29 mouse cellular contexts compared by ENCODE assay signal in genomic region chr16:43482738-43483137, GRCm38 (mm10).
"Had no signal": no experiment of that assay in that cellular context is flagged by ENCODE, and none has a peak within 500 bp of the region (broad histone marks: within the 10 kb centered on the region; RNA-seq: fewer than 3 reads in every experiment).

No protein-coding gene starts in this region.

- H3K27ac ChIP-seq: heart, embryonic 10.5 days; heart, embryonic 13.5 days; heart, embryonic 15.5 days; hindbrain, embryonic 10.5 days; hindbrain, embryonic 12.5 days; hindbrain, embryonic 13.5 days; hindbrain, embryonic 14.5 days; hindbrain, embryonic 15.5 days; hindbrain, postnatal 0 days; intestine, embryonic 15.5 days; kidney, embryonic 15.5 days; kidney, postnatal 0 days; left cerebral cortex, adult 2 months had no signal

- H3K4me2 ChIP-seq: heart, embryonic 11.5 days; heart, embryonic 12.5 days; heart, embryonic 13.5 days; heart, embryonic 15.5 days; hindbrain, embryonic 12.5 days; hindbrain, embryonic 13.5 days; hindbrain, embryonic 14.5 days; hindbrain, embryonic 15.5 days; intestine, embryonic 15.5 days; kidney, embryonic 15.5 days had no signal

- H3K36me3 ChIP-seq: heart, embryonic 10.5 days; heart, embryonic 12.5 days; heart, embryonic 13.5 days; heart, embryonic 15.5 days; hindbrain, embryonic 10.5 days; hindbrain, embryonic 12.5 days; hindbrain, embryonic 13.5 days; hindbrain, embryonic 15.5 days; intestine, embryonic 15.5 days; kidney, embryonic 15.5 days had no signal

- H3K4me1 ChIP-seq: heart, embryonic 10.5 days; heart, embryonic 12.5 days; heart, embryonic 13.5 days; heart, embryonic 15.5 days; hindbrain, embryonic 10.5 days; hindbrain, embryonic 12.5 days; hindbrain, embryonic 15.5 days; intestine, embryonic 15.5 days; kidney, embryonic 15.5 days had no signal

- H3K9ac ChIP-seq: heart, embryonic 12.5 days; heart, embryonic 13.5 days; heart, embryonic 15.5 days; hindbrain, embryonic 12.5 days; hindbrain, embryonic 13.5 days; hindbrain, embryonic 14.5 days; hindbrain, embryonic 15.5 days; intestine, embryonic 15.5 days; kidney, embryonic 15.5 days had no signal

- H3K9me3 ChIP-seq: heart, embryonic 10.5 days; heart, embryonic 12.5 days; heart, embryonic 13.5 days; heart, embryonic 15.5 days; hindbrain, embryonic 10.5 days; hindbrain, embryonic 12.5 days; hindbrain, embryonic 13.5 days; hindbrain, embryonic 15.5 days; intestine, embryonic 15.5 days; kidney, embryonic 15.5 days had no signal

- H3K27me3 ChIP-seq: heart, embryonic 12.5 days; heart, embryonic 13.5 days; heart, embryonic 15.5 days; hindbrain, embryonic 12.5 days; hindbrain, embryonic 13.5 days; hindbrain, embryonic 15.5 days; intestine, embryonic 15.5 days; kidney, embryonic 15.5 days had no signal

- DNase-seq: heart, postnatal 10 days; heart, postnatal 36 days; heart, postnatal 4 days; kidney, adult 11 months; kidney, adult 18-20 months; kidney, adult 2 months; kidney, adult 8-10 months; kidney, adult 9 months; kidney, postnatal 10 days; kidney, postnatal 14 days; kidney, postnatal 25 days; kidney, postnatal 36 days; kidney, postnatal 4 days; layer of hippocampus, adult 9-11 months had no signal

- H3K4me3 ChIP-seq: heart, embryonic 10.5 days; heart, embryonic 12.5 days; heart, embryonic 13.5 days; heart, embryonic 15.5 days; hindbrain, embryonic 10.5 days; hindbrain, embryonic 12.5 days; hindbrain, embryonic 13.5 days; hindbrain, embryonic 15.5 days; intestine, embryonic 15.5 days; kidney, embryonic 15.5 days; left cerebral cortex, adult 2 months had no signal
